15 mouse cellular contexts compared by ENCODE assay signal in the genomic region with DNA sequence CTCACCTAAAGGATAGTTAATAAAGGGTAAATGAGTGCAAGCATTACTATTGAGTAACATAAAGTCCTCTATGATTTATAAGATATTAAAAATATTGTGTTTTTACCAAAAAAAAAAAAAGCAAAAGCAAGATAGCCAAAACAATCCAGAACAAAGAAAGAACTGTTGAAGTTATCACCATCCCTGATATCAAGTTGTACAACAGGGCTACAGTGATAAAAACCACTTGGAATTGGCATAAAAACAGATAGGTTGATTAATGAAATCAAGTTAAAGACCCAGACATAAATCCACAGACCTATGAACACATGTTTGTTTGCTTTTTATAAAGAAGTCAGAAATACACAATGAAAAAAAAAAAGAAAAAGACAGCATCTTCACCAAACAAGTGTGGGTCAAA.
"Had no signal": no experiment of that assay in that cellular context is flagged by ENCODE, and none has a peak within 500 bp of the region (broad histone marks: within the 10 kb centered on the region; RNA-seq: fewer than 3 reads in every experiment).

No protein-coding gene starts in this region.

- H3K9me3 ChIP-seq: neural tube, embryonic 12.5 days; neural tube, embryonic 13.5 days; neural tube, embryonic 15.5 days; stomach, embryonic 15.5 days had no signal

- H3K36me3 ChIP-seq: neural tube, embryonic 12.5 days; neural tube, embryonic 13.5 days; neural tube, embryonic 15.5 days; stomach, embryonic 15.5 days had no signal

- H3K9ac ChIP-seq: neural tube, embryonic 12.5 days; neural tube, embryonic 13.5 days; neural tube, embryonic 15.5 days; stomach, embryonic 15.5 days had no signal

- DNase-seq: retina, postnatal 1 day; right cerebral cortex, adult 18-20 months; right cerebral cortex, postnatal 14 days; right cerebral cortex, postnatal 25 days; spleen, adult 18-20 months; thymus, adult 18-20 months; thymus, adult 2 months; thymus, postnatal 14 days; thymus, postnatal 36 days; thymus, postnatal 4 days had no signal

- H3K4me1 ChIP-seq: neural tube, embryonic 12.5 days; neural tube, embryonic 13.5 days; neural tube, embryonic 15.5 days; stomach, embryonic 15.5 days had no signal

- H3K27ac ChIP-seq: neural tube, embryonic 12.5 days; neural tube, embryonic 13.5 days; neural tube, embryonic 15.5 days; stomach, embryonic 15.5 days; stomach, postnatal 0 days had no signal

- H3K4me3 ChIP-seq: neural tube, embryonic 12.5 days; neural tube, embryonic 13.5 days; neural tube, embryonic 15.5 days; stomach, embryonic 15.5 days had no signal

- H3K27me3 ChIP-seq: neural tube, embryonic 12.5 days; neural tube, embryonic 13.5 days; neural tube, embryonic 15.5 days; stomach, embryonic 15.5 days had no signal
